Mouse (Mus musculus): ENCODE measurements around the gene Aurka.

DNA sequence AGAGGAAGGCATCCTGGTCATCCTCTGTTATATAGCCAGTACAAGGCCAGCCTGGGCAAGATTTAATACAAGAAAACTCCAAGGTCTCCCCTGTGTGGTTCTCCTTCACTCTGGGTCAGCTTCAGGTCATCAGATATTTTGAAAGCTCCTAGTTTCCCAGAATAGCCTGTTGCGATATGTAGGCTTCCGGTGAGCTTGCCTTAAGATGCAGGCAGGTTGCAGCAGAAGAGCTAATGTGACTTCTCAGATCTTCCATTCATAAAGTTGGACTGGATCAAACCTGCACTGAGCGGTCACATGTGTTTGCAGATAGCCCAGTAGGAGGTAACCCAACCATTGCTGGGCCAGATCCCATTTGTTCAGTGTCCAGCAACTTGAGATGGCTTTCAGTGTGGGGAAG is 14.4 kb upstream of the Aurka start:
- no peak for TF ChIP-seq CTCF (IDR thresholded peaks at IDR 0.05; ENCODE audit: low read depth)
- TF ChIP-seq EP300 (optimal IDR thresholded peaks at IDR 0.05), result no peak
